ENCODE assay signal across 8 mouse cellular contexts in the genomic region with DNA sequence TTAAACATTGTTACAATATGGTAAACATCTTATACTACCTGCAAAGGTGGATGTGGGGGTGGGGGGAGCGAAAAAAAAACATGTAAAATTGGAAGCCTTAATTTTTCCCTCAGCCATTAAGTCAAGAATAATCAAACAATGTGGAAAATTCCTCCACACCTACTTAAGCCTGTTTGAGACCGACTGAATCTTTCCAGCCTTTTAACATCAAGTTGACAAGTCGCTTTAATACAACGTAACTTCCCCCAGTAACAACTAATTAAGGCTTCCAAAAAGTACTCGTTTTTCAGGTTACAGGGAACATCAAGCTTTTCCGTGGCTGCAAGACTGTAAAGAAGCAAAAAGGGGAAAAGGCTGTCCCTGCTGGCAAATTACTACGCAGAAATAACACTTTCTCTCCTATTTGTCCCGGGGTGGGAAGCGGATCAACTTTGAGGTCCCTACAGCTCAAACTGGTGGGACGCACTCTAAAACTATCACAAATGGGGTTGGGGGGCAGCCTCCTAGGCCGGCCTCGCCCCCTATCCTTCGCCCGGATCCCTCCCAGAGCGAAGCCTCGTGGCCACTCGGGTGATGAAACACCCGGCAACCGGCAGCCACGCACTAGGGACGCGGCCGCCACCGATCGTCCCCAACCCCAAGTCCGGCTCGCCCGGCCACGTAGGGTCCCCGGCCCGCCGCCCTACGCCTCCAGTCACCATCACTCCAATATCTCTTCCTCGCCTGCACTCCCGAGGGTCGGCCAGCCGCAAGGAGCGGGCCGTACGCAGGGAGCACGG. TPM values are rescaled to one million over a fixed set of nuclear protein-coding genes. Genes with fewer than 3 reads are reported as not detected.
DNase-seq lines count a peak whose midpoint lies in the region; ATAC-seq and TF ChIP-seq lines count a peak whose summit lies in the region.

No protein-coding gene starts in this region.

- H3K9ac ChIP-seq in heart, embryonic 15.5 days, result peak overlapping the region; percentile 89
- H3K9ac ChIP-seq in MEL (ENCODE audit: control insufficient read depth, low read depth, low read length, poor library complexity, severe bottlenecking), result peak overlapping the region; percentile 94
- H3K9ac ChIP-seq in forebrain, embryonic 11.5 days (ENCODE audit: low read length), result peak overlapping the region; percentile 87
- H3K9ac ChIP-seq in liver, embryonic 12.5 days, result peak overlapping the region; percentile 97

- H3K79me2 ChIP-seq in MEL (ENCODE audit: control insufficient read depth, insufficient read depth, low read length, poor library complexity), result peaks cover 51% of the 10 kb centered on the region

- no peak for TF ChIP-seq CTCF in MEL (IDR thresholded peaks at IDR 0.05 in 2 of 3, conservative IDR thresholded peaks at IDR 0.05 in 1 of 3; ENCODE audit: control insufficient read depth in 1 of 3, insufficient read depth in 1 of 3, low read depth in 2 of 3, low read length in 3 of 3, poor library complexity in 1 of 3, severe bottlenecking in 1 of 3)
- no peak for TF ChIP-seq CTCF in olfactory bulb, adult 2 months (IDR thresholded peaks at IDR 0.05; ENCODE audit: insufficient read depth, low read depth, low read length)

- TF ChIP-seq RAD21 in MEL (IDR thresholded peaks at IDR 0.05; ENCODE audit: low read depth, low read length), result no peak

- H3K27ac ChIP-seq in heart, embryonic 15.5 days, result peak overlapping the region; percentile 96
- H3K27ac ChIP-seq in MEL (ENCODE audit: control insufficient read depth, low read depth, low read length), result peak overlapping the region; percentile 91
- H3K27ac ChIP-seq in forebrain, embryonic 11.5 days (ENCODE audit: low read depth, low read length), result peak overlapping the region; percentile 86
- peak overlapping the region; percentile 94 for H3K27ac ChIP-seq in liver, embryonic 12.5 days
- H3K27ac ChIP-seq in olfactory bulb, adult 2 months (ENCODE audit: insufficient read depth, low read depth, low read length), result peak overlapping the region; percentile 61

- peaks cover 24% of the 10 kb centered on the region for H3K4me1 ChIP-seq in heart, embryonic 15.5 days (replicated peaks)
- H3K4me1 ChIP-seq in MEL (ENCODE audit: control insufficient read depth in 1 of 2, insufficient read depth in 2 of 2, low read length in 2 of 2), result peaks cover 0 to 18% of the 10 kb centered on the region in 2 experiments; a peak in 3 of 4 replicates
- peaks cover 3% of the 10 kb centered on the region; the same call in 1 of the 2 replicates for H3K4me1 ChIP-seq in forebrain, embryonic 11.5 days (replicated peaks; ENCODE audit: control insufficient read depth, insufficient read depth, low read length)
- H3K4me1 ChIP-seq in liver, embryonic 12.5 days, result peaks cover 26% of the 10 kb centered on the region
- H3K4me1 ChIP-seq in olfactory bulb, adult 2 months (ENCODE audit: control insufficient read depth, insufficient read depth, low read length), result peaks cover 2% of the 10 kb centered on the region; the same call in 1 of the 2 replicates

- under 1% methylated on average over 38 of the region's 41 CpGs for WGBS in heart, embryonic 15.5 days
- under 1% methylated on average over 41 of the region's 41 CpGs for WGBS in forebrain, embryonic 11.5 days
- WGBS in liver, embryonic 12.5 days (ENCODE audit: insufficient replicate concordance), result under 1% methylated on average over 41 of the region's 41 CpGs
- WGBS in olfactory bulb, adult 2 months, result under 1% methylated on average over 41 of the region's 41 CpGs

- H3K36me3 ChIP-seq in heart, embryonic 15.5 days, result peaks cover 20% of the 10 kb centered on the region
- H3K36me3 ChIP-seq in MEL (ENCODE audit: control insufficient read depth in 1 of 2, insufficient read depth in 2 of 2, low read length in 2 of 2), result peaks cover 10 to 16% of the 10 kb centered on the region in 2 experiments
- H3K36me3 ChIP-seq in forebrain, embryonic 11.5 days (ENCODE audit: control insufficient read depth, insufficient read depth, low read length), result peaks cover 4% of the 10 kb centered on the region
- peaks cover 31% of the 10 kb centered on the region for H3K36me3 ChIP-seq in liver, embryonic 12.5 days

- no peaks in the 10 kb centered on the region for H3K27me3 ChIP-seq in heart, embryonic 15.5 days
- H3K27me3 ChIP-seq in MEL (ENCODE audit: control insufficient read depth in 1 of 2, insufficient read depth in 2 of 2, low read length in 2 of 2), result no peaks in the 10 kb centered on the region
- no peaks in the 10 kb centered on the region for H3K27me3 ChIP-seq in forebrain, embryonic 11.5 days (ENCODE audit: control insufficient read depth, insufficient read depth, low read length)
- no peaks in the 10 kb centered on the region for H3K27me3 ChIP-seq in liver, embryonic 12.5 days (replicated peaks)

- H3K4me2 ChIP-seq in heart, embryonic 15.5 days, result peak overlapping the region; percentile 86
- H3K4me2 ChIP-seq in forebrain, embryonic 11.5 days (ENCODE audit: low read depth, low read length, severe bottlenecking), result peak overlapping the region; percentile 56
- H3K4me2 ChIP-seq in liver, embryonic 12.5 days, result peak overlapping the region; percentile 87

- no peak for DNase-seq in heart, adult 11 months
- peak; percentile 78 for DNase-seq in MEL (ENCODE audit: low read depth, low spot score)
- DNase-seq in forebrain, embryonic 11.5 days (ENCODE audit: low spot score), result no peak
- no peak for DNase-seq in cerebellum, adult 9-11 months

- no peak; a peak in 2 of 4 replicates for TF ChIP-seq POLR2A in MEL (IDR thresholded peaks at IDR 0.05; ENCODE audit: control insufficient read depth in 1 of 2, insufficient read depth in 1 of 2, low read depth in 1 of 2, low read length in 2 of 2, poor library complexity in 1 of 2)
- TF ChIP-seq POLR2A in olfactory bulb, adult 2 months (IDR thresholded peaks at IDR 0.05; ENCODE audit: insufficient read depth, low read depth, low read length), result no peak

- ATAC-seq in heart, embryonic 15.5 days (replicated peaks; ENCODE audit: insufficient number of reproducible peaks, insufficient read depth, low FRiP score, low read depth), result no peak; the same call in 1 of the 2 replicates
- no peak for ATAC-seq in forebrain, embryonic 11.5 days (replicated peaks; ENCODE audit: low FRiP score)
- peak; percentile 43; the same call in 1 of the 2 replicates for ATAC-seq in liver, embryonic 12.5 days
- ATAC-seq in cerebellum, adult (ENCODE audit: insufficient number of reproducible peaks, low FRiP score, low TSS enrichment), result no peak

- no peak for TF ChIP-seq EP300 in MEL (IDR thresholded peaks at IDR 0.05; ENCODE audit: low read depth in 1 of 2, low read length in 2 of 2)

- peak overlapping the region; percentile 97 for H3K4me3 ChIP-seq in heart, embryonic 15.5 days
- H3K4me3 ChIP-seq in MEL (ENCODE audit: control insufficient read depth in 1 of 2, insufficient read depth in 1 of 2, low read depth in 2 of 2, low read length in 2 of 2), result peak overlapping the region; percentile 88 to 89
- peak overlapping the region; percentile 76 for H3K4me3 ChIP-seq in forebrain, embryonic 11.5 days (ENCODE audit: low read depth, low read length)
- H3K4me3 ChIP-seq in liver, embryonic 12.5 days, result peak overlapping the region; percentile 94
- peak overlapping the region; percentile 78 for H3K4me3 ChIP-seq in olfactory bulb, adult 2 months (ENCODE audit: insufficient read depth, low read depth, low read length)

- no peaks in the 10 kb centered on the region for H3K9me3 ChIP-seq in heart, embryonic 15.5 days (replicated peaks)
- no peaks in the 10 kb centered on the region for H3K9me3 ChIP-seq in MEL (replicated peaks; ENCODE audit: insufficient read depth, low read length)
- H3K9me3 ChIP-seq in forebrain, embryonic 11.5 days (ENCODE audit: control insufficient read depth, low read length), result no peaks in the 10 kb centered on the region
- no peaks in the 10 kb centered on the region for H3K9me3 ChIP-seq in liver, embryonic 12.5 days (replicated peaks)

TF ChIP-seq in MEL, 35 proteins besides CTCF, POLR2A, EP300 and RAD21 (continues in another document):
- no peak for TF ChIP-seq E2F4 (IDR thresholded peaks at IDR 0.05; ENCODE audit: borderline replicate concordance, low read depth, low read length)
- TF ChIP-seq ZMIZ1 (IDR thresholded peaks at IDR 0.05; ENCODE audit: low read depth, low read length), result no peak
- peak; percentile 45; the same call in 1 of the 2 replicates for TF ChIP-seq MXI1 (IDR thresholded peaks at IDR 0.05; ENCODE audit: low read depth, low read length)
- TF ChIP-seq HCFC1 (IDR thresholded peaks at IDR 0.05; ENCODE audit: low read depth, low read length), result peak; percentile 74

RNA-seq across cellular contexts. Expression of a gene that starts 0.5 kb away (rescaled TPM):
- 27.8 TPM in 2 replicates for polyA plus RNA-seq in heart, embryonic 15.5 days (2015; fragmentation: Nextera tagmentation; extraction: Ambion mirVana)
- 154 and 182 TPM in 2 replicates for total RNA-seq in MEL (2012; rRNA removed)
- 100 to 1,000 TPM; 122 to 304 TPM for polyA plus RNA-seq in MEL (2012; ENCODE audit: insufficient read depth in 1 of 2, insufficient read length in 2 of 2, low read depth in 1 of 2, low replicate concordance in 2 of 2, missing spikeins in 1 of 2)
- polyA plus RNA-seq in forebrain, embryonic 11.5 days (2014; fragmentation: Nextera tagmentation; extraction: Ambion mirVana), result 59.9 and 72.1 TPM in 2 replicates
- polyA plus RNA-seq in liver, embryonic 12.5 days (2016; fragmentation: Nextera tagmentation; extraction: Ambion mirVana), result 67.8 and 68.8 TPM in 2 replicates
- not detected in 2 replicates for polyA plus RNA-seq in olfactory bulb, adult 2 months (2012; ENCODE audit: insufficient read depth, insufficient read length, low replicate concordance, missing spikeins)

RNA-seq across cellular contexts. Expression of a gene that starts 15.8 kb away (rescaled TPM):
- 0.09 and 0.19 TPM in 2 replicates for polyA plus RNA-seq in heart, embryonic 15.5 days (2015; fragmentation: Nextera tagmentation; extraction: Ambion mirVana)
- total RNA-seq in MEL (2012; rRNA removed), result 0.46 and 0.65 TPM in 2 replicates
- under 1 TPM in 1 of 2 experiments, not detected in 1; 0.61 TPM for polyA plus RNA-seq in MEL (2012; ENCODE audit: insufficient read depth in 1 of 2, insufficient read length in 2 of 2, low read depth in 1 of 2, low replicate concordance in 2 of 2, missing spikeins in 1 of 2)
- polyA plus RNA-seq in forebrain, embryonic 11.5 days (2014; fragmentation: Nextera tagmentation; extraction: Ambion mirVana), result 0.39 and 0.52 TPM in 2 replicates
- polyA plus RNA-seq in liver, embryonic 12.5 days (2016; fragmentation: Nextera tagmentation; extraction: Ambion mirVana), result 0.11 and 0.18 TPM in 2 replicates
- polyA plus RNA-seq in olfactory bulb, adult 2 months (2012; ENCODE audit: insufficient read depth, insufficient read length, low replicate concordance, missing spikeins), result not detected in 2 replicates

RNA-seq across cellular contexts. Expression of a gene that starts 39.0 kb away (rescaled TPM):
- 22.0 and 25.3 TPM in 2 replicates for polyA plus RNA-seq in heart, embryonic 15.5 days (2015; fragmentation: Nextera tagmentation; extraction: Ambion mirVana)
- 18.0 and 21.5 TPM in 2 replicates for total RNA-seq in MEL (2012; rRNA removed)
- polyA plus RNA-seq in MEL (2012; ENCODE audit: insufficient read depth in 1 of 2, insufficient read length in 2 of 2, low read depth in 1 of 2, low replicate concordance in 2 of 2, missing spikeins in 1 of 2), result 10 to 100 TPM in 1 of 2 experiments, not detected in 1; 31.1 TPM
- polyA plus RNA-seq in forebrain, embryonic 11.5 days (2014; fragmentation: Nextera tagmentation; extraction: Ambion mirVana), result 36.2 and 38.2 TPM in 2 replicates
- polyA plus RNA-seq in liver, embryonic 12.5 days (2016; fragmentation: Nextera tagmentation; extraction: Ambion mirVana), result 24.8 and 25.8 TPM in 2 replicates
- polyA plus RNA-seq in olfactory bulb, adult 2 months (2012; ENCODE audit: insufficient read depth, insufficient read length, low replicate concordance, missing spikeins), result 288 TPM in 1 of 2 replicates, not detected in the other
